Mouse (Mus musculus) lung, embryonic 15.5 days (tissue): ENCODE results near the gene Tnrc6b. TPM values are rescaled to one million over a fixed set of nuclear protein-coding genes. Genes with fewer than 3 reads are reported as not detected.
"Not testable (repeated sequence)": the region's sequence is repeated elsewhere in the genome, so short reads cannot be mapped to it uniquely, and the experiment has no call there.

ENCODE experiments used
- ATAC-seq: fragments of 200-750 bp; cut with Nextera tagmentation; 2 replicates; pipeline ENCODE4 v1.8.0; 2017; ENCODE audit warnings: moderate number of reproducible peaks, borderline replicate concordance; ENCODE audit not compliant: low FRiP score, low TSS enrichment; ENCODE audit errors: extremely low read depth
- H3K27ac ChIP-seq: fragments of 300-500 bp; sonication (generic); 2 replicates; pipeline ENCODE4 v1.5.1; 2015; ENCODE audit warnings: moderate library complexity, mild to moderate bottlenecking, inconsistent platforms
- H3K27me3 ChIP-seq: fragments of 300-500 bp; sonication (generic); 2 replicates; pipeline ENCODE4 v1.6.1; 2015; ENCODE audit warnings: inconsistent platforms
- H3K36me3 ChIP-seq: fragments of 300-500 bp; sonication (generic); 2 replicates; pipeline ENCODE4 v1.6.1; 2015; ENCODE audit warnings: inconsistent platforms
- H3K4me1 ChIP-seq: fragments of 300-500 bp; sonication (generic); 2 replicates; pipeline ENCODE4 v1.6.1; 2015; ENCODE audit warnings: inconsistent platforms
- H3K4me2 ChIP-seq: fragments of 300-500 bp; sonication (generic); 2 replicates; pipeline ENCODE4 v1.6.1; 2015; ENCODE audit warnings: inconsistent platforms, mild to moderate bottlenecking, moderate library complexity
- H3K4me3 ChIP-seq: fragments of 300-500 bp; sonication (generic); 2 replicates; pipeline ENCODE4 v1.5.1; 2015; ENCODE audit warnings: mild to moderate bottlenecking, inconsistent platforms
- H3K9ac ChIP-seq: fragments of 300-500 bp; sonication (generic); 2 replicates; pipeline ENCODE4 v1.6.1; 2015; ENCODE audit warnings: inconsistent platforms
- H3K9me3 ChIP-seq: fragments of 300-500 bp; sonication (generic); 2 replicates; pipeline ENCODE4 v1.6.1; 2016; ENCODE audit warnings: inconsistent platforms
- WGBS: fragments of 180-500 bp; shearing (Covaris S2); methylation state at CpG from one replicate; pipeline ENCODE4 v1.1.7; 2015; 5-methylcytosine and 5-hydroxymethylcytosine counted together
- polyA plus RNA-seq: library from polyadenylated mRNA; unstranded; fragments of >200 nt; fragmentation: Nextera tagmentation; extraction: Ambion mirVana; gene quantifications from 2 replicates; pipeline ENCODE4 v1.2.1, GENCODE M21; 2015

Gene Tnrc6b
- polyA plus RNA-seq, 1 experiment from 2014 or later, result 27.2 TPM

DNA sequence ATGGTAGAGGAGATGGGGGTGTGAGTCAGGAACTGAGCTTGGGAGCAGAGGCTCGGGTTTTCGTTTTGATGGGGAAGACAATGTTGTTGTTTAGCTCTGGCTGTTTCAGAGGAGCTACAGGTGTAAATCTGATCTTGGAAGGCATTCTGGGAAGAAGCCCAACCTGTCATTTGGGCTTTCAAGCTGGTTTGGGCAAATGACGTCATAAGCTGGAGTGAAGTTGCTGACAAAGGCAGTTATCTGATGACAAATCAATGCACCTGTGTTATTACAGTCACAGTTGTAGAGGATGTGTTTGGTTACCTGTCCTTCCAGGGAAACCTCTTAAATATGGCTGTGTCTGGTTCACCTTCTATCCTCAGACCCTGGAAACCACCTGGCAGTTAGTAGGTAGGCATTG is 125.1 kb downstream of the Tnrc6b start:
- Histone ChIP-seq H3K27ac (no peak overlapping the region), H3K4me2 (no peak overlapping the region), H3K36me3 (no peaks in the 10 kb centered on the region), H3K27me3 (no peaks in the 10 kb centered on the region), H3K4me1 (peaks cover 4% of the 10 kb centered on the region; the same call in 1 of the 2 replicates), H3K9ac (no peak overlapping the region), H3K9me3 (no peaks in the 10 kb centered on the region), H3K4me3 (no peak overlapping the region)
- ATAC-seq, result no peak
- WGBS, result 60% methylated on average over 3 of the region's 3 CpGs

DNA sequence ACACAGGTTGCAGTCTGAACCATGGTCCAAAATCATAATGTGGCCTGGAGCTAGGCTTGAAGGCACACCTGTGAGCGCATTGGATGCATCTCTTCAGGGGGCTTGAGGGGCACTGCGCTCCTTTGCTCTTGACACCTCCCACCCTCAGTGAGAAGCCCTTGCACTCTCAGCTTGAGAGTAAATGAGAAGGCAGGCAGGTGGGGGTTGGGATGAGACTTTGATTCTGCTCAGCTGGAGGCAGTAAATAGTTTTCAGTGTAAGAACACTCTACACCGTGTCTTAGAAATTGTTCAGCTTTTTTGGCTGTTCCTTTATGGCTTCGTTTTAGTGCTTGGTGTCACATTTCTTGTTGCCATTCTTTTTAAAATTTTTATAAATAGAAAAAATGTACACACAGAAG is 127.7 kb downstream of the Tnrc6b start:
- no peaks in the 10 kb centered on the region for H3K36me3 ChIP-seq
- 57% methylated on average over 4 of the region's 4 CpGs for WGBS
- H3K9me3 ChIP-seq, result no peaks in the 10 kb centered on the region
- no peak overlapping the region for H3K27ac ChIP-seq
- no peak overlapping the region for H3K9ac ChIP-seq
- peaks cover 4% of the 10 kb centered on the region; the same call in 1 of the 2 replicates for H3K4me1 ChIP-seq
- H3K27me3 ChIP-seq, result no peaks in the 10 kb centered on the region
- no peak overlapping the region for H3K4me3 ChIP-seq
- no peak overlapping the region for H3K4me2 ChIP-seq
- no peak for ATAC-seq

GRCm38 (mm10) chr15:80839653-80840420 is 128.7 kb downstream of the Tnrc6b start:
- no peak overlapping the region for H3K4me3 ChIP-seq
- H3K27ac ChIP-seq, result no peak overlapping the region
- no peaks in the 10 kb centered on the region for H3K27me3 ChIP-seq
- H3K36me3 ChIP-seq, result no peaks in the 10 kb centered on the region
- H3K9me3 ChIP-seq, result no peaks in the 10 kb centered on the region
- H3K9ac ChIP-seq, result no peak overlapping the region
- peaks cover 4% of the 10 kb centered on the region; the same call in 1 of the 2 replicates for H3K4me1 ChIP-seq
- 63% methylated on average over 9 of the region's 9 CpGs for WGBS
- H3K4me2 ChIP-seq, result no peak overlapping the region
- no peak for ATAC-seq

DNA sequence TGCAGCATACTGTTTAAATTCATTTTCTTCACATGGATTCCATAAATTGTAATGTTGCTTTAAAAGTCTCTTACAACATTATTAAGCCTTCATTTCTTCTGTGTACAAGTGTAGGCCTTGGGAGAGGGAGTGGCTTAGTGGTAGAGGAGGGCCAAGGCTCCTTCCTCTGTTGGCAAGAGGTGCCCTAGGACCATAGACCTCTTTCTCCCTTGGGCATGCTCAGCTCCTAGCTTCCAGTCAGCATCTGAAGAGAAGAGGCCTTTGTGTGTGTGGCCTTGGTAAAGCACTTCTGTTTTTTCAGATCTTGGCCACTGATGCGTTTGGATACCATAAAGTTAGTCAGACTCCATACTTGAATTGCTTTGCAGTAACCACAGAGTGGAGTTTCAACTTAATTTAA is 133.1 kb downstream of the Tnrc6b start:
- WGBS, result 89% methylated on average over 1 of the region's 1 CpGs
- Histone ChIP-seq H3K9me3 (no peaks in the 10 kb centered on the region), H3K27ac (no peak overlapping the region), H3K4me3 (no peak overlapping the region), H3K4me2 (no peak overlapping the region), H3K27me3 (no peaks in the 10 kb centered on the region), H3K4me1 (no peaks in the 10 kb centered on the region; the same call in 1 of the 2 replicates), H3K36me3 (no peaks in the 10 kb centered on the region), H3K9ac (no peak overlapping the region)
- no peak for ATAC-seq

DNA sequence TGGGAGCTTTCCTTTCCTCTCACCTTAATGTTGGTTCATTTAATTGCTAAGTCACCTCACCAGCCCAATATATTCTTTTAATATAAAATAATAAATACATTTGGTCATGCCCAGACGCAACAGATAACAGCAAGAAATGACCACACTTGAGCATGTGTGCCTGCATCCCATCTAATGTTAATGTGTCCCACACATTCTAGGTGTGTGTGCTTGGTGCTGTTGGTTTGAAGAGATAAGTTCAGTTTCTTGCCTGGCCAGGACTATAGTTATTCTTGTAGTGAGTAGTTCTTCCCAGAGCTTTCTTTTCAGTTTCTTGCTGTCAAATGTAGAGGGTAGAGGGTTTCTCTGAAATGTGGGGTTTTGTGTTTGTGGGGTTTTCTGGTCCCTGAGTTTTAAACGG is 133.8 kb downstream of the Tnrc6b start:
- no peak overlapping the region for H3K27ac ChIP-seq
- no peak overlapping the region for H3K4me2 ChIP-seq
- WGBS, result 89% methylated on average over 2 of the region's 2 CpGs
- no peak for ATAC-seq
- no peaks in the 10 kb centered on the region for H3K36me3 ChIP-seq
- H3K4me3 ChIP-seq, result no peak overlapping the region
- no peaks in the 10 kb centered on the region for H3K27me3 ChIP-seq
- H3K9ac ChIP-seq, result no peak overlapping the region
- H3K9me3 ChIP-seq, result no peaks in the 10 kb centered on the region
- H3K4me1 ChIP-seq, result no peaks in the 10 kb centered on the region

DNA sequence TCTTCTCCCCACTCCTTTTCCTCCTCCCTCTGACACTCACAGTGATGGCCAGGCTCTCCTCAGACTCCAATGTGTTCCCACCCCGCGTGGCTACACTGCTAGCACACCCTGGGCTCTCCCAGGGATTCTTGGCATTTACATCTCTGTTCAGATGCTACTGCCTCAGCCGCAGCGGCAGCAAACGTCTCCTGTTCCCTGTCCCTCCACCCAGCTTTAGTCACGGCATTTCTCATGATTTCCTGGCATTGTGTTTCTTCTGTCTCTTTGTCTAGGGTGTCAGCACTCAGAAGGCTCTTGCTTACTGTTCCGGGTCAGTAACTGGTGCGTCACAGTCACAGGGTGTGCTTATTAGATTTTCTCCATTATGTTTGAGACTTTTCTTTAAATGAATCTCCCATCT is 138.9 kb downstream of the Tnrc6b start:
- Histone ChIP-seq H3K27me3 (no peaks in the 10 kb centered on the region), H3K9ac (no peak overlapping the region), H3K9me3 (no peaks in the 10 kb centered on the region), H3K4me3 (no peak overlapping the region), H3K27ac (no peak overlapping the region), H3K4me2 (no peak overlapping the region), H3K36me3 (no peaks in the 10 kb centered on the region), H3K4me1 (no peaks in the 10 kb centered on the region)
- ATAC-seq, result no peak
- 50% methylated on average over 8 of the region's 8 CpGs for WGBS

- no peaks in the 10 kb centered on the region for H3K4me1 ChIP-seq
- no peak for ATAC-seq
- no peak overlapping the region for H3K4me3 ChIP-seq
- WGBS, result 72% methylated on average over 7 of the region's 7 CpGs
- H3K9me3 ChIP-seq, result no peaks in the 10 kb centered on the region
- H3K4me2 ChIP-seq, result no peak overlapping the region
- no peak overlapping the region for H3K27ac ChIP-seq
- H3K27me3 ChIP-seq, result no peaks in the 10 kb centered on the region
- no peaks in the 10 kb centered on the region for H3K36me3 ChIP-seq
- H3K9ac ChIP-seq, result no peak overlapping the region
Measured at GRCm38 (mm10) chr15:80850682-80851475, 139.8 kb downstream of the Tnrc6b start.

DNA sequence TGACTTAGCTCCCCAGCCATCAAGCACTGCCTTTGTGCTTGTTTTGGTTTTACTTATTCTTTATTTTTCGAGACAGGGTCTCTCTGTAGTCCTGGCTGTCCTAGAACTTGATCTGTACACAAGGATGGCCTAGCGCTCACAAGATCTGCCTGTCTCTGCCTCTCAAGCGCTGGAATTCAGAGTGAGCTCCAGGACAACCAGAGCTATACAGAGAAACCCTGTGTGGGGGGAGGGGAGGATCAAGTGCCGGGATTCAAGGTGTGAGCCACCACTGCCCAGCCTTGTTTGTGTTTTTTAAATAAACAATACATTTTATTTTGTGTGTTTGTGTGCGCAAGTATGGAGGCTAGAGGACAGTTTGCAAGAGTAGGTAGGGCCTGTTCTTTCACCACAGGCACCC is 141.0 kb downstream of the Tnrc6b start:
- 93% methylated on average over 5 of the region's 5 CpGs for WGBS
- Histone ChIP-seq H3K36me3 (no peaks in the 10 kb centered on the region), H3K4me3 (no peak overlapping the region), H3K4me1 (no peaks in the 10 kb centered on the region), H3K27me3 (no peaks in the 10 kb centered on the region), H3K4me2 (no peak overlapping the region), H3K27ac (no peak overlapping the region), H3K9me3 (no peaks in the 10 kb centered on the region), H3K9ac (no peak overlapping the region)
- no peak for ATAC-seq

GRCm38 (mm10) chr15:80852527-80852926 is 141.4 kb downstream of the Tnrc6b start:
- not testable (repeated sequence) for H3K36me3 ChIP-seq, H3K4me2 ChIP-seq, H3K27ac ChIP-seq, ATAC-seq, H3K4me3 ChIP-seq, H3K27me3 ChIP-seq, H3K9ac ChIP-seq, H3K4me1 ChIP-seq, H3K9me3 ChIP-seq
- WGBS, result 82% methylated on average over 3 of the region's 3 CpGs

DNA sequence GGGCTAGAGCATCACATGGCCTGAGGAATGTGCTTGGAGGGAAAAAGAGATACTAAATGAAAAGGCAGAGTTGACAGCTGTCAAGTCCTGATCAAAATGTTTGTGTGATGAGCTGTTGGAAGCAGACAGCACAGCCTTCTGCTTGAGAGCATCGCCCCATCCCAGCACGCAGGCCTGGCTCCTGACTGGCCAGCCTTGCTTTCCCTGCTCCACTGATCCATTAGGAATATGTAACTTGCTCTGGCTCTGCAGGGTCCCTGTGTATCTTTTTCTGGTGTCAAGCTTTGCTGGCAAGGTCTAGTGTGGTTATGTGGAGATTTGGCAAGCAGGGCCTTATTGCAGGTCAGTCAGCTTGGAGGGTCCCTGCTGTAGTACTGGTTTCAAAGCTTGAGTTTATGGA is 148.3 kb downstream of the Tnrc6b start:
- Histone ChIP-seq H3K27me3 (no peaks in the 10 kb centered on the region), H3K9ac (no peak overlapping the region), H3K4me1 (no peaks in the 10 kb centered on the region; the same call in 1 of the 2 replicates), H3K36me3 (0 out of 2 replicates have a peak, but pooled peaks cover 8% of the 10 kb centered on the region), H3K4me2 (no peak overlapping the region), H3K27ac (no peak overlapping the region), H3K9me3 (no peaks in the 10 kb centered on the region), H3K4me3 (no peak overlapping the region)
- ATAC-seq, result no peak
- 88% methylated on average over 2 of the region's 2 CpGs for WGBS

GRCm38 (mm10) chr15:80861302-80861701 is 150.2 kb downstream of the Tnrc6b start:
- no peak for ATAC-seq
- no peak overlapping the region for H3K27ac ChIP-seq
- no peaks in the 10 kb centered on the region; the same call in 1 of the 2 replicates for H3K4me1 ChIP-seq

DNA sequence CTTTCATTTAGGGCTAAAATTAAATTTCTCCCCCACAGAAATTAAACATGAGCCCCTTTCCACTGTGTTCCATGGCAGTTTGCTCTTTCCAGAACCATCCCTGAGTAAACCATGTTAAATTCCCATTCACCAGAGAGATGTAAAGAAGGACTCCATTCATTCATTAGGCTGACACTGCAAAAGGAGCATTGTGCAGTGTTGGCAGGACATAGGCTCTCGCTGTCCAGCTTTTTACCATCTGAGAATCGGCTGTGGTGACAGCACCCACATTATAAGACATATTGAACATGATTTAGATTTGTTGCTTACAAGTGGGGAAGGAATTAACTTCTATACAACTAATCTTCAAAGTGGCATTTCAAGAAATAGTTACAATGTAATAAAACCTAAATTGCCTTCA is 150.9 kb downstream of the Tnrc6b start:
- Histone ChIP-seq H3K36me3 (0 out of 2 replicates have a peak, but pooled peaks cover 8% of the 10 kb centered on the region), H3K4me2 (no peak overlapping the region), H3K27me3 (no peaks in the 10 kb centered on the region), H3K27ac (no peak overlapping the region), H3K9me3 (no peaks in the 10 kb centered on the region), H3K4me1 (no peaks in the 10 kb centered on the region; the same call in 1 of the 2 replicates), H3K9ac (no peak overlapping the region), H3K4me3 (no peak overlapping the region)
- WGBS, result 75% methylated on average over 2 of the region's 2 CpGs
- ATAC-seq, result no peak

More at GRCm38 (mm10) chr15:80861302-80861701, 150.2 kb downstream of the Tnrc6b start:
- Histone ChIP-seq H3K4me3 (no peak overlapping the region), H3K9me3 (no peaks in the 10 kb centered on the region), H3K9ac (no peak overlapping the region), H3K4me2 (no peak overlapping the region), H3K27me3 (no peaks in the 10 kb centered on the region), H3K36me3 (0 out of 2 replicates have a peak, but pooled peaks cover 8% of the 10 kb centered on the region)
- 75% methylated on average over 1 of the region's 1 CpGs for WGBS
